Mouse (Mus musculus) thymus, adult 2 months (tissue): Measurements from ENCODE around the gene Reck.

Source experiments
- CTCF ChIP-seq: fragments of 200-500 bp; IDR thresholded peaks from 2 replicates; pipeline ENCODE4 v1.5.1; 2012; ENCODE audit warnings: mild to moderate bottlenecking, control low read depth, low read length, moderate library complexity, borderline replicate concordance; ENCODE audit not compliant: control insufficient read depth, poor library complexity, insufficient read depth; ENCODE audit errors: extremely low read depth
- POLR2A ChIP-seq: fragments of 200-500 bp; IDR thresholded peaks from 2 replicates; pipeline ENCODE4 v1.6.1; 2012; ENCODE audit warnings: mild to moderate bottlenecking, low read length, control low read depth, moderate library complexity; ENCODE audit not compliant: control insufficient read depth, poor library complexity, insufficient read depth; ENCODE audit errors: extremely low read depth

DNA sequence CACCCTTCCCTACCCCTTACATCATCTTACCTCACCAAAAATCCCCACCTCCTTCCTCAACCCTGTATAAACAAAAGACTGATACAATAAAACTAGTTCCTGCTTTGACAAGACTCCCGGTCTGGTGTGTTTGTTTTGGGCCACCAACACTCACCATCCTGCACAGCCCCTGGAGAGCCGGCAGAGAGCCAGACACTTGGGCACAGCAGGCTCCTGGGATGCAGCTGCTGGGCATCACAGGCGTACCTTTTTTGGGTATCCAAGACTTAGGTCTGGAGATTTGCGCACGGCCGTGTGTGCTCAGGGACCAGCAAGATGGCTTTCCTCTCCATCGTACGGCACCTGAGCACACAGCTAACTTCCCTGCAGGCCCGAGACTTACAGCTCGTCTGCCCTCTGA is 15.4 kb upstream of the Reck start:
- TF ChIP-seq CTCF (no peak), POLR2A (no peak)
